ENCODE assay signal across 35 mouse cellular contexts in genomic region chr2:172516407-172516992, GRCm38 (mm10). TPM values are rescaled to one million over a fixed set of nuclear protein-coding genes. Genes with fewer than 3 reads are reported as not detected.
DNase-seq lines count a peak whose midpoint lies in the region; ATAC-seq and TF ChIP-seq lines count a peak whose summit lies in the region.
"Had no signal": no experiment of that assay in that cellular context is flagged by ENCODE, and none has a peak within 500 bp of the region (broad histone marks: within the 10 kb centered on the region; RNA-seq: fewer than 3 reads in every experiment).

No protein-coding gene starts in this region.

- no peak for DNase-seq in intestine, embryonic 14.5 days (ENCODE audit: low spot score)
- DNase-seq in ZHBTc4 (ENCODE audit: low read depth, low spot score), result peak; percentile 97
- DNase-seq in urinary bladder, postnatal 36 days (ENCODE audit: low spot score in 2 of 2), result no peak
- DNase-seq in spleen, postnatal 4 days (ENCODE audit: low spot score in 2 of 2), result no peak
- DNase-seq in kidney, postnatal 4 days, result no peak
- DNase-seq: adrenal gland, postnatal 14 days; B cell, adult 2 months; cerebellum, adult 11-12 months; cerebellum, adult 9-11 months; heart, adult 2 months; heart, postnatal 4 days; kidney, adult 18-20 months; kidney, postnatal 25 days; right cerebral cortex, postnatal 25 days; thymus, adult 2 months; thymus, postnatal 4 days had no signal

- no peak overlapping the region for H3K27ac ChIP-seq in intestine, embryonic 14.5 days (ENCODE audit: low read depth)
- no peak overlapping the region for H3K27ac ChIP-seq in intestine, postnatal 0 days (ENCODE audit: low read depth, low read length)
- peak overlapping the region; percentile 99 for H3K27ac ChIP-seq in ES-Bruce4 (ENCODE audit: insufficient read depth, low read length)
- H3K27ac ChIP-seq: embryonic facial prominence, embryonic 12.5 days; forebrain, embryonic 15.5 days; heart, adult 2 months; hindbrain, postnatal 0 days; kidney, embryonic 15.5 days; layer of hippocampus, adult 2 months; left cerebral cortex, adult 2 months; limb, embryonic 13.5 days; lung, embryonic 15.5 days; midbrain, embryonic 10.5 days; neural tube, embryonic 13.5 days had no signal

- no peaks in the 10 kb centered on the region for H3K4me1 ChIP-seq in intestine, embryonic 14.5 days (replicated peaks; ENCODE audit: control insufficient read depth, insufficient read depth, low read length)
- H3K4me1 ChIP-seq in intestine, postnatal 0 days (replicated peaks; ENCODE audit: control insufficient read depth, insufficient read depth, low read length), result no peaks in the 10 kb centered on the region
- H3K4me1 ChIP-seq in ES-Bruce4 (ENCODE audit: control insufficient read depth, insufficient read depth, low read length), result peaks cover 29% of the 10 kb centered on the region
- H3K4me1 ChIP-seq: embryonic facial prominence, embryonic 12.5 days; forebrain, embryonic 15.5 days; limb, embryonic 13.5 days; lung, embryonic 15.5 days; neural tube, embryonic 13.5 days had no signal

- 25% methylated on average over 11 of the region's 11 CpGs for WGBS in intestine, embryonic 14.5 days
- WGBS in intestine, postnatal 0 days, result 29% methylated on average over 11 of the region's 11 CpGs

- ATAC-seq in intestine, embryonic 14.5 days (replicated peaks; ENCODE audit: low FRiP score, low TSS enrichment, low read depth), result peak; percentile 56; the same call in 1 of the 2 replicates
- ATAC-seq in intestine, postnatal 0 days, result no peak
- ATAC-seq: forebrain, embryonic 15.5 days; hindbrain, postnatal 0 days; midbrain, embryonic 16.5 days had no signal

- H3K79me2 ChIP-seq in C2C12 (ENCODE audit: control insufficient read depth, insufficient read depth), result no peaks in the 10 kb centered on the region

- H3ac ChIP-seq in C2C12 (ENCODE audit: control insufficient read depth, insufficient read length, low read depth), result no peak overlapping the region

- no peaks in the 10 kb centered on the region for H3K9me3 ChIP-seq in intestine, embryonic 14.5 days (ENCODE audit: control insufficient read depth, low read length)
- no peaks in the 10 kb centered on the region for H3K9me3 ChIP-seq in intestine, postnatal 0 days (ENCODE audit: control insufficient read depth)
- no peaks in the 10 kb centered on the region for H3K9me3 ChIP-seq in ES-Bruce4 (replicated peaks; ENCODE audit: control insufficient read depth, insufficient read depth, low read length, poor library complexity, severe bottlenecking)
- H3K9me3 ChIP-seq: embryonic facial prominence, embryonic 12.5 days; forebrain, embryonic 15.5 days; kidney, embryonic 15.5 days; limb, embryonic 13.5 days; lung, embryonic 15.5 days; midbrain, embryonic 10.5 days; neural tube, embryonic 13.5 days had no signal

- no peak overlapping the region for H3K9ac ChIP-seq in intestine, embryonic 14.5 days (ENCODE audit: low read length)
- no peak overlapping the region for H3K9ac ChIP-seq in intestine, postnatal 0 days (ENCODE audit: low read depth, low read length)
- peak overlapping the region; percentile 27; the same call in 1 of the 2 replicates for H3K9ac ChIP-seq in ES-Bruce4 (ENCODE audit: low read depth, poor library complexity, severe bottlenecking)
- H3K9ac ChIP-seq: embryonic facial prominence, embryonic 12.5 days; forebrain, embryonic 15.5 days; heart, embryonic 12.5 days; kidney, embryonic 15.5 days; limb, embryonic 13.5 days; lung, embryonic 15.5 days; neural tube, embryonic 13.5 days had no signal

- no peak overlapping the region for H3K4me2 ChIP-seq in intestine, embryonic 14.5 days (ENCODE audit: low read length)
- H3K4me2 ChIP-seq in intestine, postnatal 0 days (replicated peaks; ENCODE audit: low read depth), result no peak overlapping the region
- H3K4me2 ChIP-seq: embryonic facial prominence, embryonic 12.5 days; forebrain, embryonic 15.5 days; heart, embryonic 12.5 days; kidney, embryonic 15.5 days; limb, embryonic 13.5 days; liver, embryonic 11.5 days; lung, embryonic 15.5 days; neural tube, embryonic 13.5 days had no signal

- no peaks in the 10 kb centered on the region for H3K27me3 ChIP-seq in intestine, embryonic 14.5 days (replicated peaks; ENCODE audit: control insufficient read depth, insufficient read depth, low read length)
- H3K27me3 ChIP-seq in intestine, postnatal 0 days (replicated peaks; ENCODE audit: control insufficient read depth, insufficient read depth, low read length), result no peaks in the 10 kb centered on the region
- H3K27me3 ChIP-seq in C2C12 (ENCODE audit: control insufficient read depth, insufficient read depth, insufficient read length) (peaks cover 68% of the 10 kb centered on the region), ES-Bruce4 (ENCODE audit: control insufficient read depth, insufficient read depth, low read length, poor library complexity, severe bottlenecking) (no peaks in the 10 kb centered on the region)
- H3K27me3 ChIP-seq: forebrain, embryonic 15.5 days; lung, embryonic 15.5 days had no signal

- TF ChIP-seq EP300 in ES-Bruce4 (IDR thresholded peaks at IDR 0.05; ENCODE audit: insufficient read depth, low read depth, low read length), result peak; percentile 99

- TF ChIP-seq POLR2A in ES-Bruce4 (IDR thresholded peaks at IDR 0.05; ENCODE audit: insufficient read depth, low read length), result no peak

- no peaks in the 10 kb centered on the region for H3K36me3 ChIP-seq in intestine, embryonic 14.5 days (ENCODE audit: control insufficient read depth, insufficient read depth, low read length)
- H3K36me3 ChIP-seq in intestine, postnatal 0 days (ENCODE audit: control insufficient read depth, insufficient read depth), result no peaks in the 10 kb centered on the region
- no peaks in the 10 kb centered on the region for H3K36me3 ChIP-seq in C2C12 (ENCODE audit: control insufficient read depth, insufficient read depth)
- H3K36me3 ChIP-seq in ES-Bruce4 (ENCODE audit: control insufficient read depth, insufficient read depth, low read length, poor library complexity, severe bottlenecking), result no peaks in the 10 kb centered on the region
- H3K36me3 ChIP-seq: embryonic facial prominence, embryonic 12.5 days; forebrain, embryonic 15.5 days; heart, embryonic 12.5 days; kidney, embryonic 15.5 days; limb, embryonic 13.5 days; lung, embryonic 15.5 days; midbrain, embryonic 10.5 days; neural tube, embryonic 13.5 days had no signal

- H3K4me3 ChIP-seq in intestine, embryonic 14.5 days (ENCODE audit: low read depth, low read length), result no peak overlapping the region
- no peak overlapping the region for H3K4me3 ChIP-seq in intestine, postnatal 0 days (ENCODE audit: low read depth, low read length)
- no peak overlapping the region for H3K4me3 ChIP-seq in C2C12 (ENCODE audit: insufficient read depth, poor library complexity, severe bottlenecking)
- H3K4me3 ChIP-seq in ES-Bruce4 (ENCODE audit: low read depth, low read length), result peak overlapping the region; percentile 7; the same call in 1 of the 2 replicates
- H3K4me3 ChIP-seq: embryonic facial prominence, embryonic 12.5 days; forebrain, embryonic 15.5 days; heart, adult 2 months; heart, embryonic 12.5 days; kidney, embryonic 15.5 days; layer of hippocampus, adult 2 months; left cerebral cortex, adult 2 months; limb, embryonic 13.5 days; lung, embryonic 15.5 days; midbrain, embryonic 10.5 days; myocyte; neural tube, embryonic 13.5 days had no signal

- H3K79me3 ChIP-seq in C2C12 (ENCODE audit: low read depth), result no peaks in the 10 kb centered on the region

- TF ChIP-seq CTCF in intestine, postnatal 0 days (IDR thresholded peaks at IDR 0.05; ENCODE audit: low read depth), result no peak
- TF ChIP-seq CTCF in C2C12 (IDR thresholded peaks at IDR 0.05; ENCODE audit: control insufficient read depth, insufficient read depth, insufficient read length) (no peak), ES-Bruce4 (IDR thresholded peaks at IDR 0.05; ENCODE audit: low read depth, low read length) (no peak)

TF ChIP-seq in C2C12, 6 proteins besides CTCF, POLR2A, EP300 and RAD21:
- TF ChIP-seq FOSL1 (IDR thresholded peaks at IDR 0.05; ENCODE audit: insufficient read depth, low read length, poor library complexity, severe bottlenecking) (no peak), CEBPB (IDR thresholded peaks at IDR 0.05; ENCODE audit: low read depth) (peak; percentile 44), MAX (IDR thresholded peaks at IDR 0.05) (no peak)

RNA-seq across cellular contexts. Expression of gene Tfap2c, which starts 32.9 kb away (rescaled TPM):
- polyA plus RNA-seq in intestine, embryonic 14.5 days (2014; fragmentation: Nextera tagmentation; extraction: Ambion mirVana), result 0.09 and 0.35 TPM in 2 replicates
- polyA plus RNA-seq in intestine, postnatal 0 days (2015; fragmentation: Nextera tagmentation; extraction: Ambion mirVana), result not detected in 2 replicates
- polyA plus RNA-seq in C2C12 (2012; fragmentation: generic; extraction: Trizol) (0.04 TPM), ES-Bruce4 (2011; ENCODE audit: insufficient read depth, insufficient read length, low read depth, missing spikeins) (107 TPM in 2 replicates)
- polyA plus RNA-seq: heart, adult 2 months; heart, postnatal 0 days; liver, embryonic 16.5 days; myocyte had no signal

RNA-seq across cellular contexts. Expression of gene Fam209, which starts 44.2 kb away (rescaled TPM):
- polyA plus RNA-seq in intestine, embryonic 14.5 days (2014; fragmentation: Nextera tagmentation; extraction: Ambion mirVana), result 0.27 TPM in 1 of 2 replicates, not detected in the other
- polyA plus RNA-seq in intestine, postnatal 0 days (2015; fragmentation: Nextera tagmentation; extraction: Ambion mirVana), result not detected in 2 replicates
- polyA plus RNA-seq in C2C12 (2012; fragmentation: generic; extraction: Trizol) (not detected), ES-Bruce4 (2011; ENCODE audit: insufficient read depth, insufficient read length, low read depth, missing spikeins) (0.88 and 0.97 TPM in 2 replicates)
- polyA plus RNA-seq: heart, adult 2 months; heart, postnatal 0 days; kidney, embryonic 15.5 days; midbrain, embryonic 16.5 days had no signal

RNA-seq across cellular contexts. Expression of gene Gcnt7, which starts 58.1 kb away (rescaled TPM):
- 0.77 and 1.1 TPM in 2 replicates for polyA plus RNA-seq in intestine, embryonic 14.5 days (2014; fragmentation: Nextera tagmentation; extraction: Ambion mirVana)
- polyA plus RNA-seq in intestine, postnatal 0 days (2015; fragmentation: Nextera tagmentation; extraction: Ambion mirVana), result 0.17 and 0.51 TPM in 2 replicates
- 0.14 TPM for polyA plus RNA-seq in C2C12 (2012; fragmentation: generic; extraction: Trizol)
- polyA plus RNA-seq in ES-Bruce4 (2011; ENCODE audit: insufficient read depth, insufficient read length, low read depth, missing spikeins), result not detected in 2 replicates
- polyA plus RNA-seq: heart, adult 2 months; thymus, adult 2 months had no signal

Comparison
In these comparisons a context has a peak if more than half of its experiments do, and no peak if none do; other contexts are left out.
1. RNA of gene Tfap2c, which starts 32.9 kb away (polyA plus RNA-seq): 107 TPM in ES-Bruce4; 0.09 to 0.35 TPM in intestine, embryonic 14.5 days, 0.04 TPM in C2C12 (single experiment) and not detected in intestine, postnatal 0 days; every median in the first group is over 10 times any median in the second.